Mouse (Mus musculus) central nervous system, embryonic 11.5 days (tissue): ENCODE results near the gene Psmd9. TPM values are rescaled to one million over a fixed set of nuclear protein-coding genes. Genes with fewer than 3 reads are reported as not detected.

Source experiments
- polyA plus RNA-seq: library from polyadenylated mRNA; depleted of rRNA; stranded (reverse); fragments of >200 nt; gene quantifications from 2 replicates; pipeline ENCODE4 v1.2.3, GENCODE M21; 2012; rRNA removed

Psmd9 gene
- 38.8 and 63.0 TPM in 2 replicates for polyA plus RNA-seq

DNA sequence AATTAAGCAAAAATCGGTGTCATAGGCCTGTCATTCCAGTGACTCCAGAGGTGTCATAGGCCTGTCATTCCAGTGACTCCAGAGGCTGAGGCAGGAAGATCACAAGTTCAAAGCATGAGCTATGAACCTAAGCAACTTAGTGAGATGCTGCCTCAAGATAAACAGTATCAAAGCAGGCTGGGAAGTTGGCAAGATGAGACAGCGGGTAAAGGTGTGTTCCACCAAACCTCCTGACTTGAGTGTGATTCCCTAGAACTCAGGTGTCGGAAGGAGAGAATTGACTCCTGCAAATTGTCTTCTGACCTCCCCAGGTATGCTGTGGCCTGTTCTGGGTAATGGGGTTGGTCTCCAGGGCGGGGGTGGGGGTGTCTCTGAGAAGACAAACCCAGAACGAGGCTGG is at the start of gene Psmd9:
Gene Psmd9 (plus strand): TSS at position 130 of the 400 bp plus-strand sequence.

DNA sequence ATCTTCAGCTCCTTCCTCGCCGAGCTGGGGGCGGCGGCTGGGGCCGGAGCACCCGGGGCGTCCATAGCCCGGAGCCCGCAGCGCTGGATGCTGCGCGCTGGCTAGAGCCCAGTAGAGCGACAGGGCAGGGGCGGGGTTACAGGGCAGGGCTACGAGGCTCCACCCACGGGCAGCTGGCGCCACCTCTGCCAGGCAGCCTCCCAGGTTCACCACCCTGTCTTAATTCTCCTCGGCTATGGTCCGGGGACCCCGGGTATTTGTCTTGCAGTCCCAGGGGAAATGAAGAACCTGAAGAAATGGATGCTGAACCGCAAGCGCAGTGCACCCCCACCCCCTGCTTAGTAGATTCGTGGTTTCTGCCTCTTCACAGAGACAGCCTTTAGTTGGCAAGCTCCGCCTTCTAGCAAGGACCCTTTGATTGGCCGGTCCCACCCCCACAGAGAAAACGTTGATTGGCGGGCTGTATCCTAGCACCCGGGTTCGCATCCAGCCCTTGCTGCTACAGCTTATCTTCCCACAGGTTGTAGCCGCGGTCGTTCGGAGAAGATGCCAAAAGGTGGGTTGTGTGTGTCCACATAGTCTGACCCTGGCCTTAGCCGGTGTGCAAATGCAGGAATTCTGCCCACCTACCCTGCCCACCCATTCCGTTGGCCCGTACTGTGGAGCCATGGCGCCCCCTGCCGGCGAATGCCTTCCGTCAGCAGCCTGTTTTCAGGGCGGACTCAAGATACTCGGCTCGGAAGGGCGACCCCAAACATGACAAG is 36.7 kb upstream of the Psmd9 start, which contains the start of gene Rhof:
Gene Rhof (minus strand): TSS at position 385 of the 764 bp plus-strand sequence.

GRCm38 (mm10) chr5:123142161-123143157 is 26.8 kb upstream of the Psmd9 start, which contains the start of gene Setd1b:
Gene Setd1b, plus strand, starts transcription at chr5:123142193.

GRCm38 (mm10) chr5:123182651-123183050 is 13.4 kb downstream of the Psmd9 start, which contains the start of gene Hpd:
Gene Hpd, minus strand, starts transcription at chr5:123182727.

DNA sequence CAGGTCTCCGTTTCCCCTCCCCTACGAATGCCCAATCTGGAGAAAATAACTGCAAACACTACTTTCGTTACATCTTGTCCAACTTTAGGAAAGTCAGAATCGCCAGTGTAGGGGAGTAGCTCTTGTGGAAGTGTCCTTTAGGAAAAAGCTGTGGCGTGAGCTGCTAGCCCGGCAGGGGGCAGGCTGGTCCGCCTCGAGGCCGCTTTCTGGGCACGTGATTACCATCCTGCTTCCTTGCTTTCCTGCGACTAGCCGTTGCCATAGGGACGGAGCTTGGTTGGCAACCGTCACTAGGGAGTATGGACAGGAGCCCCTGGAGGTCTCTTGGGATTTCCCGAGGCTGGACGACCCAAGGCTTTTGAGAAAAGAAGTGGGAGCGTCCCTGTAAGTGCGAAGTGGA is 82.6 kb downstream of the Psmd9 start, which contains the start of gene Wdr66:
Gene Wdr66 (plus strand): TSS at position 269 of the 400 bp plus-strand sequence.

Other genes with a start within 250 kb of the Psmd9 start
- gene Kdm2b, start 179.6 kb upstream of the Psmd9 start, polyA plus RNA-seq: 63.0 and 143 TPM in 2 replicates
- gene Orai1, start 154.3 kb upstream of the Psmd9 start, polyA plus RNA-seq: 5.3 and 11.2 TPM in 2 replicates
- gene Morn3, start 122.4 kb upstream of the Psmd9 start, polyA plus RNA-seq: 0.06 and 0.72 TPM in 2 replicates
- 6.3 and 11.1 TPM in 2 replicates for gene Tmem120b, start 101.0 kb upstream of the Psmd9 start, polyA plus RNA-seq
- 2.1 and 3.3 TPM in 2 replicates for gene Rhof, start 36.7 kb upstream of the Psmd9 start, polyA plus RNA-seq
- gene Setd1b, start 27.2 kb upstream of the Psmd9 start, polyA plus RNA-seq: 14.5 and 14.8 TPM in 2 replicates
- gene Hpd, start 13.3 kb downstream of the Psmd9 start, polyA plus RNA-seq: 0.22 and 0.25 TPM in 2 replicates
- gene Wdr66, start 82.7 kb downstream of the Psmd9 start, polyA plus RNA-seq: 4.6 and 5.1 TPM in 2 replicates
- gene Bcl7a, start 174.4 kb downstream of the Psmd9 start, polyA plus RNA-seq: 52.3 and 57.0 TPM in 2 replicates
- 19.9 and 27.5 TPM in 2 replicates for gene Mlxip, start 225.4 kb downstream of the Psmd9 start, polyA plus RNA-seq